Mouse (Mus musculus): ENCODE results near the gene Miox.

GRCm38 (mm10) chr15:89309962-89310498 lies 24.2 kb upstream of the Miox start:
- TF ChIP-seq CTCF (conservative IDR thresholded peaks at IDR 0.05; ENCODE audit: low read length), result no peak
- TF ChIP-seq POU5F1 (IDR thresholded peaks at IDR 0.05; ENCODE audit: borderline replicate concordance, low read length), result no peak

Measured in E14TG2a.4 (cell line).